Mouse (Mus musculus): ENCODE measurements around the gene Szrd1. TPM values are rescaled to one million over a fixed set of nuclear protein-coding genes. Genes with fewer than 3 reads are reported as not detected.
A peak's percentile ranks its signal among the peaks of the same experiment; 100 is the strongest.

The Szrd1 gene
- polyA plus RNA-seq, 1 experiment from 2014 or later: 33.4 TPM

DNA sequence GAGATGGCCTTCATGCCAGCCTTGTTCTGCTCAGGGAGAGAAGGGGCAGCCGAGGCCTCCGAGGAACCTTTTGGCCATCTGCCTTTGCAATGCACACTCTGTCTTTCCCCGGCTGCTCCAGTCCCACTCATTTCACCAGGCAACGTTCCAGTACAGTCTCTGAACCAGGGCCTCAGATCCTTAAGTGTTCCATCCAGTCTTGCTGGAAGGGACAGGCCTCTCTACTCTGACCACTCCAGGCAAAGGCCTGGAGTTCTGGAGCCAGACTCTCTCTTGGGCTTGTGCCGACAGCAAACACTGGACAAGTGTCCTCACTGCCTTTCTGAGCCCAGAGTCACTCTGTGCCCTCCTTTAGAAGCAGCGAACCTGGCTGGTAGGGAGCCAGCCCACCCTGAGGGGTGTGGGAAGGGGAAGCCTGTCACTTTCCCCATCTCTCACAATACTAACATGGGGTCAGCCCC, 25.0 kb downstream of the Szrd1 start:
- Histone ChIP-seq H3K4me3 (ENCODE audit: low read depth, low read length) (no peak overlapping the region), H3K9ac (replicated peaks; ENCODE audit: low read depth) (no peak overlapping the region), H3K4me1 (ENCODE audit: insufficient read depth, low read depth, low read length) (no peaks in the 10 kb centered on the region), H3K9me3 (ENCODE audit: low read length) (no peaks in the 10 kb centered on the region), H3K36me3 (ENCODE audit: insufficient read depth, low read length) (peaks cover 12% of the 10 kb centered on the region; the same call in 1 of the 2 replicates), H3K27me3 (replicated peaks; ENCODE audit: insufficient read depth, low read length) (no peaks in the 10 kb centered on the region), H3K27ac (ENCODE audit: low read length) (peak overlapping the region; percentile 57), H3K4me2 (replicated peaks; ENCODE audit: low read depth, low read length) (no peak overlapping the region)
- ATAC-seq (peak; percentile 81), DNase-seq (ENCODE audit: low spot score) (peak; percentile 76)
- TF ChIP-seq EP300 (IDR thresholded peaks at IDR 0.05) (no peak), CTCF (IDR thresholded peaks at IDR 0.05) (no peak)
- WGBS: 41% methylated on average over 6 of the region's 6 CpGs

DNA sequence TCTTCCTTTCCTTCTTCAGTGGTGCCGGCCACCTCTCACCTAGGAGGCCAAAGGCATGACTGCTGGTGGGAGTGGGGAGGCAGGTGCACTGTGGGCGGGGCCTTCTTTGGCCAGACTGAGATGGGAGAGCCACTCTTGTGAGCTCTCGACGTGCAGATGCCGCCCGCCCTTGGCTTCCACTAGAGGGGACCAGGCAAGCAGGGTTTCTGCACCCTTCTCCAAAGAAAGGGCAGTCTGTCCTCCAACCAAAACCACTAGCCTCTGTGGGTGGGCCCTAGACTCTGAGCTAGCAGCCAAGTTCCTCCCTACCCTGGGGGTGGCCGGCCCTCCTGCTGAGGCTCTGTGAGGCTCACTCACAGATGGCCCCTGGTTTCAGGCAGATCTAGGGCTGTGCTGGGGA, 25.7 kb downstream of the Szrd1 start:
- WGBS: 56% methylated on average over 7 of the region's 7 CpGs
- ATAC-seq (peak; percentile 74), DNase-seq (ENCODE audit: low spot score) (peak; percentile 71)
- TF ChIP-seq CTCF (IDR thresholded peaks at IDR 0.05) (0 out of 2 replicates have a peak, but pooled peaks have one; percentile 22), EP300 (IDR thresholded peaks at IDR 0.05) (no peak)
- Histone ChIP-seq H3K9ac (replicated peaks; ENCODE audit: low read depth) (no peak overlapping the region), H3K27me3 (replicated peaks; ENCODE audit: insufficient read depth, low read length) (no peaks in the 10 kb centered on the region), H3K4me2 (replicated peaks; ENCODE audit: low read depth, low read length) (no peak overlapping the region), H3K27ac (ENCODE audit: low read length) (peak overlapping the region; percentile 57; the same call in 1 of the 2 replicates), H3K4me3 (ENCODE audit: low read depth, low read length) (no peak overlapping the region), H3K4me1 (ENCODE audit: insufficient read depth, low read depth, low read length) (no peaks in the 10 kb centered on the region), H3K9me3 (ENCODE audit: low read length) (no peaks in the 10 kb centered on the region), H3K36me3 (ENCODE audit: insufficient read depth, low read length) (peaks cover 12% of the 10 kb centered on the region; the same call in 1 of the 2 replicates)

DNA sequence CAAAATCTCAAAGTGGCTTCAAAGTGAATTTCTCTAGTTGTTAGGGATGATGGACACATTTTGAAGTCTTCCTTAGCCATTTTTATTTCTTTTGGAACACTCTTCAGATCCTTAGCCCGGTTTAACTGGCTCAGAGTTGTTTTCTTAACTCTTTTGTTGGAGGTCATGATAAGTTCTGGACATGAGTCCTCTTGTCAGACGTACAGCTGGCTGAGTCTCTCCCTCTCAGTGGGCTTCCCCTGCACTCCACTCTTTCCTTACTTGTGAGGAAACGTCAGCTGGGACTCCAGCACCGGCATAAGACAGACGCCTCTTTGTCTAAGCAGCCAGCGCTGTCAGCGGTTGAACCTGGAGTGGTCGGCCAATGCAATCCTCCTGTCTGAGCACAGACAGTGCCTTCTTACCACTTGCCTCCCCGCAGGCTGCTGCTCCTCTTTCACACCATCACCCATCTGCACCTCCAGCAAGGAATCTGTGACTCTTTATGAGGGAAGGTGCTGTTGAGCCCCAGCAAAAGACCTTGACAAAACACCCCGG, 31.3 kb downstream of the Szrd1 start:
- Histone ChIP-seq H3K9ac (replicated peaks; ENCODE audit: low read depth) (no peak overlapping the region), H3K27me3 (replicated peaks; ENCODE audit: insufficient read depth, low read length) (no peaks in the 10 kb centered on the region), H3K4me3 (ENCODE audit: low read depth, low read length) (no peak overlapping the region), H3K36me3 (ENCODE audit: insufficient read depth, low read length) (no peaks in the 10 kb centered on the region), H3K4me2 (replicated peaks; ENCODE audit: low read depth, low read length) (no peak overlapping the region), H3K4me1 (ENCODE audit: insufficient read depth, low read depth, low read length) (no peaks in the 10 kb centered on the region; the same call in 1 of the 2 replicates), H3K27ac (ENCODE audit: low read length) (no peak overlapping the region), H3K9me3 (ENCODE audit: low read length) (no peaks in the 10 kb centered on the region)
- WGBS: 12% methylated on average over 10 of the region's 10 CpGs
- no peak for DNase-seq (ENCODE audit: low spot score)
- no peak for ATAC-seq
- TF ChIP-seq EP300 (IDR thresholded peaks at IDR 0.05): no peak
- no peak for TF ChIP-seq CTCF (IDR thresholded peaks at IDR 0.05)

DNA sequence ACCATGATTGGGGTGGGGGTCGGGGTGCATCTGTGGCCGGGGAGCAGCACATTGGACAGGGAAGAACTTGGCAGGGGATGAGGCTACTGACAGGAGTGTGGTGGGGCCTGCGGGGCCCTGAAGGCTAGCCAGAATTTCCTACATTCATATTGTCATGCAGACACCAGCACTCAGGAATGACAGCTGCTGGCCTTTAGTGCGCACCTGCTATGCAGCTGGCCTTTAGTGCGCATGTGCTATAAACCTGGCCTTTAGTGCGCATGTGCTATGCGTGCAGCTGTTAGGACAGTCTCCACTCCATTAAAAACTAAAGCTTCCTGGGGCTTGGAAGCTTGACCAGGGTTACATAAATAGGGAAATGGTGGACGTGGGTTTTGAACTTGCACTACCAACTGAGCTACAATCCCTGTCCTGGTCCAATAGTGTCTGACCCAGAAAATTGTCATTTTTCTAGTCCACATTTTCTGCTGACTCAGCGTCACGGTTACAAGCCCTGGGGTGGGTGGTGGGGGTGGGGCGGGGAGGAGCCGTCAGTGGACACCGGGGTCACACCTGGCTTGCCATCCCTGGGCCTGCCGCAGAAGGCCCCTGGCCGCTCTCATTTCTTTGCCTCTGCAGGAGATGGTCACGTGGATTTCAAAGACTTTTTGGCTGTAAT, 32.9 kb downstream of the Szrd1 start:
- no peak overlapping the region for H3K4me3 ChIP-seq (ENCODE audit: low read depth, low read length)
- TF ChIP-seq EP300 (IDR thresholded peaks at IDR 0.05) (no peak), CTCF (IDR thresholded peaks at IDR 0.05) (no peak)
- H3K27me3 ChIP-seq (replicated peaks; ENCODE audit: insufficient read depth, low read length): no peaks in the 10 kb centered on the region
- H3K36me3 ChIP-seq (ENCODE audit: insufficient read depth, low read length): no peaks in the 10 kb centered on the region
- H3K4me2 ChIP-seq (replicated peaks; ENCODE audit: low read depth, low read length): no peak overlapping the region
- no peak for ATAC-seq
- H3K4me1 ChIP-seq (ENCODE audit: insufficient read depth, low read depth, low read length): no peaks in the 10 kb centered on the region; the same call in 1 of the 2 replicates
- DNase-seq (ENCODE audit: low spot score): no peak
- no peaks in the 10 kb centered on the region for H3K9me3 ChIP-seq (ENCODE audit: low read length)
- H3K27ac ChIP-seq (ENCODE audit: low read length): no peak overlapping the region
- 81% methylated on average over 16 of the region's 16 CpGs for WGBS
- H3K9ac ChIP-seq (replicated peaks; ENCODE audit: low read depth): no peak overlapping the region

DNA sequence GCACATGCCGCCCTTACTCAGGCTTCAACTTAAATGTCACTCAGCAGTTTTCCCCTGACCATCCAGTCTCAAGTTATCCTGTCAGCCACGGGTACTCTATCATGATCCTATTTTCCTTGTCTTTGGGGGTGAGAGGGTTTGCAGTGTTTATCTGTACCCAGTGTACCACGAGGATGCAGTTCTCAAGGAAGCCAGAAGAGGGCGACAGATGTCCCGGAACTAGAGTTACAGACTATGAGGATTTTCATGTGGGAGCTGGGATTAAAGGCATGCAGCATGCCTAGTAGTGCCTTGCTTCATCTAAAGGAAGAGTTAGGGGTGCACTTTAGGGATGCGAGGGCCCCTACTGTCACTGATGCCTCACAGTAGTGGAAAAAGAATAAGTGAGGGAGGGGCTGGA, 37.7 kb downstream of the Szrd1 start:
- ATAC-seq (no peak), DNase-seq (ENCODE audit: low spot score) (no peak)
- WGBS: 64% methylated on average over 6 of the region's 6 CpGs
- no peaks in the 10 kb centered on the region for H3K27me3 ChIP-seq (replicated peaks; ENCODE audit: insufficient read depth, low read length)
- H3K9me3 ChIP-seq (ENCODE audit: low read length): no peaks in the 10 kb centered on the region
- TF ChIP-seq CTCF (IDR thresholded peaks at IDR 0.05) (peak; percentile 73), EP300 (IDR thresholded peaks at IDR 0.05) (no peak)
- no peak overlapping the region for H3K4me2 ChIP-seq (replicated peaks; ENCODE audit: low read depth, low read length)
- H3K4me1 ChIP-seq (ENCODE audit: insufficient read depth, low read depth, low read length): no peaks in the 10 kb centered on the region; the same call in 1 of the 2 replicates
- H3K9ac ChIP-seq (replicated peaks; ENCODE audit: low read depth): no peak overlapping the region
- no peaks in the 10 kb centered on the region for H3K36me3 ChIP-seq (ENCODE audit: insufficient read depth, low read length)
- H3K27ac ChIP-seq (ENCODE audit: low read length): no peak overlapping the region
- H3K4me3 ChIP-seq (ENCODE audit: low read depth, low read length): no peak overlapping the region

DNA sequence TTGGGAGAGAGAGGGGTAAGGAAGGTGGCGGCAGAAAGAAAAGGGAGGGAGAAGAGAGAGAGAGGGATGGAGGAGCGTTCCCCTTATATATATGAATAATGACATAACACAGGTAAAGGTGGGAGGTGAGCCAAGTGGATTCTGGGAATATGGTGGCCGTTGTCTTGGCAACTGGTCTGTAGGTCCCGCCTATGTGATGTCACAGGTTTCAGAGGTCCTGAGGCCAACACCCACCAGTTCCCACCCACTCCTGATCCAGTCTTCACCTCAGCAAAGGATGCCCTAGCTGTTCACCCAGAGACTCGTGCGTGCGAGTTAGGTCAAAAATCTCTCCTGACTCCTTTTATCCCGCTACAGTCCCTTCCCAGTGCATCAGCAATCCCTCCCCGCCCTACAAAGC, 38.3 kb downstream of the Szrd1 start:
- WGBS: 95% methylated on average over 9 of the region's 9 CpGs

More for the DNA sequence above, 38.3 kb downstream of the Szrd1 start:
- no peak overlapping the region for H3K4me3 ChIP-seq (ENCODE audit: low read depth, low read length)
- H3K36me3 ChIP-seq (ENCODE audit: insufficient read depth, low read length): no peaks in the 10 kb centered on the region
- H3K27ac ChIP-seq (ENCODE audit: low read length): no peak overlapping the region
- no peaks in the 10 kb centered on the region; the same call in 1 of the 2 replicates for H3K4me1 ChIP-seq (ENCODE audit: insufficient read depth, low read depth, low read length)
- H3K27me3 ChIP-seq (replicated peaks; ENCODE audit: insufficient read depth, low read length): no peaks in the 10 kb centered on the region
- no peak overlapping the region for H3K4me2 ChIP-seq (replicated peaks; ENCODE audit: low read depth, low read length)
- no peak overlapping the region for H3K9ac ChIP-seq (replicated peaks; ENCODE audit: low read depth)
- TF ChIP-seq EP300 (IDR thresholded peaks at IDR 0.05): no peak
- TF ChIP-seq CTCF (IDR thresholded peaks at IDR 0.05): no peak
- no peaks in the 10 kb centered on the region for H3K9me3 ChIP-seq (ENCODE audit: low read length)
- DNase-seq (ENCODE audit: low spot score) (no peak), ATAC-seq (no peak)

All from lung, postnatal 0 days (tissue).